Mouse (Mus musculus): ENCODE results near the gene Brk1. TPM values are rescaled to one million over a fixed set of nuclear protein-coding genes. Genes with fewer than 3 reads are reported as not detected.
A peak's percentile ranks its signal among the peaks of the same experiment; 100 is the strongest.

Brk1 gene
- total and polyA plus RNA-seq, 3 experiments = 112 to 245 (median 142) TPM

GRCm38 (mm10) chr6:113661353-113662241 lies 57.0 kb downstream of the Brk1 start:
- Histone ChIP-seq H3K27me3 (replicated peaks) (no peaks in the 10 kb centered on the region), H3K27ac (ENCODE audit: insufficient read depth, low read depth) (peak overlapping the region; percentile 99), H3K4me2 (ENCODE audit: insufficient read depth, low read depth, poor library complexity, severe bottlenecking) (peak overlapping the region; percentile 81), H3K9me3 (replicated peaks; ENCODE audit: low read length) (peaks cover 5% of the 10 kb centered on the region), H3K4me3 (replicated peaks in 1 of 3; ENCODE audit: low read depth in 2 of 3, low read length in 2 of 3, poor library complexity in 1 of 3) (peak overlapping the region; percentile 32 to 57 (median 44)), H3K4me1 (ENCODE audit: control insufficient read depth in 1 of 2, insufficient read depth in 2 of 2) (peaks cover 55 to 80% of the 10 kb centered on the region in 2 experiments), H3K79me2 (replicated peaks; ENCODE audit: control insufficient read depth, extremely low read depth, insufficient read depth, poor library complexity, severe bottlenecking) (peaks cover 49% of the 10 kb centered on the region), H3K9ac (ENCODE audit: insufficient read depth, low read depth) (peak overlapping the region; percentile 69; the same call in 1 of the 2 replicates), H3K36me3 (replicated peaks in 1 of 2; ENCODE audit: control insufficient read depth in 1 of 2, insufficient read depth in 1 of 2, low read length in 1 of 2) (peaks cover 20 to 40% of the 10 kb centered on the region in 2 experiments)
- DNase-seq (ENCODE audit: extremely low read depth) = peak; percentile 94
- dilution Hi-C loops (cut with MboI; ENCODE audit: extremely low pct_ligation_motif_present, extremely low pct_unique_long_range_greater_than_20kb, low sequenced_read_pairs) = no loop called here
- in situ Hi-C loops (cut with MboI; ENCODE audit: low pct_ligation_motif_present, low pct_unique_long_range_greater_than_20kb, low sequenced_read_pairs) = no loop called here
- TF ChIP-seq USF1 (IDR thresholded peaks at IDR 0.05; ENCODE audit: low read depth, low read length) (peak; percentile 80), TCF12 (IDR thresholded peaks at IDR 0.05; ENCODE audit: low read depth, low read length) (peak; percentile 87), NELFE (IDR thresholded peaks at IDR 0.05; ENCODE audit: low read depth, low read length) (0 out of 2 replicates have a peak, but pooled peaks have one; percentile 23), BHLHE40 (IDR thresholded peaks at IDR 0.05; ENCODE audit: low read depth, low read length) (peak; percentile 98), ZC3H11A (IDR thresholded peaks at IDR 0.05; ENCODE audit: low read depth, low read length) (no peak), HCFC1 (IDR thresholded peaks at IDR 0.05; ENCODE audit: low read depth, low read length) (peak; percentile 47; the same call in 1 of the 2 replicates), POLR2AphosphoS2 (IDR thresholded peaks at IDR 0.05; ENCODE audit: low read depth, low read length) (no peak), RCOR1 (conservative IDR thresholded peaks at IDR 0.05; ENCODE audit: low read depth, low read length) (peak; percentile 64; the same call in 1 of the 2 replicates), ETS1 (conservative IDR thresholded peaks at IDR 0.05; ENCODE audit: low read depth, low read length) (peak; percentile 100), JUN (IDR thresholded peaks at IDR 0.05; ENCODE audit: insufficient read depth, low read depth, low read length) (peak; percentile 47; the same call in 1 of the 2 replicates), MAFK (IDR thresholded peaks at IDR 0.05; ENCODE audit: insufficient replicate concordance, low read length) (peak; percentile 79), CTCF (conservative IDR thresholded peaks at IDR 0.05 in 1 of 2, IDR thresholded peaks at IDR 0.05 in 1 of 2; ENCODE audit: low read depth in 2 of 2, low read length in 2 of 2) (no peak), CHD2 (IDR thresholded peaks at IDR 0.05; ENCODE audit: low read length) (peak; percentile 83), MYC (IDR thresholded peaks at IDR 0.05; ENCODE audit: low read depth, low read length) (peak; percentile 81), MXI1 (IDR thresholded peaks at IDR 0.05; ENCODE audit: low read depth, low read length) (peak; percentile 90), MEF2A (IDR thresholded peaks at IDR 0.05; ENCODE audit: borderline replicate concordance, low read depth, low read length) (peak; percentile 82; the same call in 1 of the 2 replicates), ELF1 (IDR thresholded peaks at IDR 0.05; ENCODE audit: low read depth, low read length) (no peak), TBP (conservative IDR thresholded peaks at IDR 0.05; ENCODE audit: low read depth, low read length) (no peak), USF2 (conservative IDR thresholded peaks at IDR 0.05; ENCODE audit: low read depth, low read length) (peak; percentile 65), UBTF (IDR thresholded peaks at IDR 0.05; ENCODE audit: low read depth, low read length) (no peak), RAD21 (IDR thresholded peaks at IDR 0.05; ENCODE audit: low read depth, low read length) (no peak; the same call in 1 of the 2 replicates), SMC3 (IDR thresholded peaks at IDR 0.05; ENCODE audit: low read depth, low read length) (no peak; the same call in 1 of the 2 replicates), JUND (conservative IDR thresholded peaks at IDR 0.05; ENCODE audit: low read depth, low read length) (peak; percentile 11; the same call in 1 of the 2 replicates), KAT2A (IDR thresholded peaks at IDR 0.05; ENCODE audit: insufficient replicate concordance, low read length) (no peak), ZMIZ1 (IDR thresholded peaks at IDR 0.05; ENCODE audit: low read depth, low read length) (peak; percentile 38; the same call in 1 of the 2 replicates), CHD1 (IDR thresholded peaks at IDR 0.05; ENCODE audit: low read depth, low read length) (peak; percentile 77; the same call in 1 of the 2 replicates), MAZ (IDR thresholded peaks at IDR 0.05; ENCODE audit: low read depth, low read length) (peak; percentile 74), MAX (IDR thresholded peaks at IDR 0.05; ENCODE audit: low read length) (peak; percentile 83), GABPA (IDR thresholded peaks at IDR 0.05; ENCODE audit: insufficient replicate concordance, low read depth, low read length) (no peak), PAX5 (IDR thresholded peaks at IDR 0.05; ENCODE audit: low read length) (no peak), NRF1 (IDR thresholded peaks at IDR 0.05; ENCODE audit: low read depth, low read length) (no peak), EP300 (IDR thresholded peaks at IDR 0.05; ENCODE audit: low read length) (peak; percentile 91), ZNF384 (IDR thresholded peaks at IDR 0.05; ENCODE audit: low read depth, low read length) (peak; percentile 41; the same call in 1 of the 2 replicates), IRF4 (IDR thresholded peaks at IDR 0.05; ENCODE audit: low read depth, low read length) (peak; percentile 69), E2F4 (IDR thresholded peaks at IDR 0.05; ENCODE audit: insufficient replicate concordance, low read depth, low read length) (no peak), ZKSCAN1 (IDR thresholded peaks at IDR 0.05; ENCODE audit: borderline replicate concordance, low read depth, low read length) (no peak), POLR2A (IDR thresholded peaks at IDR 0.05; ENCODE audit: low read depth, low read length) (no peak; the same call in 1 of the 2 replicates)
